Mouse (Mus musculus) T-helper 1 cell (primary cell): ENCODE results near the gene Chst15.

ENCODE experiments used
- in situ Hi-C: fragments of 300-600 bp; cut with MboI, MseI; formaldehyde crosslinking; loops from one replicate; pipeline ENCODE4 v1.15.1; 2025; ENCODE audit warnings: high pct_unique_total_duplicates

The Chst15 gene

DNA sequence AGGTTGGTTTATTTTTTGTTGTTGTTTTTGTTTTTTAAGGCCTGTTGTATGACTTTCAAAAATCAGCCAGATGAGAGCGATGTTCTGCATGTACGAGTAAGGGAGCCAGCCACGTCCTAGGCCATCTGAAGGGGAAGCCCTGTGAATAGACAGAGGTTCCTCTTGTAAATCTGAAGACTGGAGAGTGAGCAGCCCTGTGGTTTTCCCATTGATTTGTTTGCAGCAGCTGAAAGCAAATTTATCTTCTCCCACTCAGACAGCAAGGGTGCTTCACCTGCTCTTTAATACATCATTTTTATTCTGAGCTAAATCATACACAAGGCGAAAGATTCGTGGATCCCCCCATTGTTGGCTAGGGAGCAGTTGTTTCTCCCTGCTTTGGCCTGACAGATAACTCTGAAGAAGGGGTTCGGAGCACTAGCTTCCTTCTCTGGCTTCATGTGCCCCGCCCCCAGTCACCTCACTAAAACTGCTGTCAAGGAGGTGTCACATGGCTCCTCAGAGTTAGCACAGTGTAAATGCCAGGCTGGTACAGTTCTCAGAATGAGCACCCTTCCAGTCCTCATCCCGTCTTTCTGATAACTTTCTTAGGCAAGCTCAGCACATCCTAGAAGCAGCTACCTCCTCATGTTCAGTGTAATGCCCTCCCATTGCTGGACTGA lies 12.5 kb downstream of the Chst15 start:
- in situ Hi-C loops: no loop called here

DNA sequence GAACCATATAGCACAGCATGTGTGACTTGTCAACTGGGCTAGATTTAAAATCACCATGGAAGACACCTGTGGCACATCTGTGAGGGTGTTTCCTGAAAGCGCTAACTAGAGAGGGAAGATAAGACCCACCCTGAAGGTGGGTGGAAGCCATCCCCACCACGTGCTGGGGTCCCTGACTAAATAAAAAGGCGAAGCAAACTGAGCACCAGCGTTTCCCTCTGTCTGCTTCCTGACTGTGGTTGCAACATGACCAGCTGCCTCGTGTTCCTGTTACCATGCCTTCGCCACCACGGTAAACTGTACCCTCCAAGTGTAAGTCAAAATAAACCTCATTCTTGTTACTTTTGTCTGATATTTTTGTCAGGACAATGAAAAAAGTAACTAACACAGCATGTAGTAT lies 13.0 kb downstream of the Chst15 start:
- in situ Hi-C loops: no loop called here

DNA sequence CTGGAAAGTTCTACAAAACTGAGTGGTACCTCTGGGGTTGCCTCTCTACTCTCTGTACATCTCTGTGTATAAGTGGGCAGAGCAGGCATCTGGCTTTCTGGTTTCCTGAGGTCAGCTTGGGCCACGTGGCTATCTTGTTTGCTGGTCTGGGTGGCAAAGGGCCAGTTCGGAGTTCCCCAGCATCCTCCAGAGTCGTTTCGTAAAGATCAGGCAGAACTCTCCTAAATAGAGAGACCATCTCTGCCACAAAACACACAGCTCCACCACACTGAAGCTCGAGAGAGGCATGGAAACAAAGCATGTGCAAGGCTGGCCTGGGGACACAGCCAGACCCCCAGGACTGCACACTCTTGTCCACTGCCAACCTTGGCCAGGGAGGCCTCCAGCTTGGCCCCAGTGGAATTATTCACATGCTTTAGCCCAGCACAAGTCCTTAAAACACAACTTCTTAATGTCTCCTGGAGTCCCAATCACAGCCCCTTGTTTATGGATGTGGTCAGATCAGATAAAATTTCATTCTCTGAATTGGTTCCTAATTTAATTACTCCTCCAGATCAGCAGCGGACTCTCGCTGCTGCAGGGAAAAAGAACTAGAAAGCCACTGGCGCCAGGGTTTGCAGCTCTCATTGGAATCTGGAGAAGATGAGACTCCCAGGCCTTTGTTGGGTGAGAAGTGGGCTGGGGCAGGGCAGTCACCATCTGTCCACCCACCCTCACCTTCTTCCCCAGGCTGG lies 14.4 kb downstream of the Chst15 start:
- in situ Hi-C loops: no loop called here

DNA sequence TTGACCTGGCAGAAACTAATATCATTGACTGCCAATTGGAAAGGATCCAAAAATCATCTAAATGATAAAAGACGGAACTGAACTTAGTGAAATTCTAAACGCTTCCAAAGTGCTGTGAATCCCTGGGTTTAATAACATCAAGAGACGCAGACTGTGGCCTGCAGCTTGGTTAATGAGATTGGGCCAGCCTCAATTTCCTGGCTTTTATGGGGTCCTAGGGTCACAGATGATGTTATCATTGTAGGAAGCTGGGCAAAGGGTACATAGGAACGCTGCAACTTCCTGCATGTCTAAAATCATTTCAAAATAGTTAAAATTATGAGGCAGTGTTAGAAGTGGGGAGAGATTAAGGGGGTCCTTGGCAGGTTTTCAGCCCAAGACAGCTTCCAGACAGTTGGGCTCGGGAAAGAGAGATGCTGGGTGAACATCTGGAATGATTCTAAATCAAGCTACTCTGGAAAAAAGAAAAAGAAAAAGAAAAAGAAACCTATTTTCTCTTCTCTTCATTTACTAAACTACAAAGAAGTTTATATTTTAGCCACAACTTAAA lies 17.3 kb downstream of the Chst15 start:
- in situ Hi-C loops: no loop called here

DNA sequence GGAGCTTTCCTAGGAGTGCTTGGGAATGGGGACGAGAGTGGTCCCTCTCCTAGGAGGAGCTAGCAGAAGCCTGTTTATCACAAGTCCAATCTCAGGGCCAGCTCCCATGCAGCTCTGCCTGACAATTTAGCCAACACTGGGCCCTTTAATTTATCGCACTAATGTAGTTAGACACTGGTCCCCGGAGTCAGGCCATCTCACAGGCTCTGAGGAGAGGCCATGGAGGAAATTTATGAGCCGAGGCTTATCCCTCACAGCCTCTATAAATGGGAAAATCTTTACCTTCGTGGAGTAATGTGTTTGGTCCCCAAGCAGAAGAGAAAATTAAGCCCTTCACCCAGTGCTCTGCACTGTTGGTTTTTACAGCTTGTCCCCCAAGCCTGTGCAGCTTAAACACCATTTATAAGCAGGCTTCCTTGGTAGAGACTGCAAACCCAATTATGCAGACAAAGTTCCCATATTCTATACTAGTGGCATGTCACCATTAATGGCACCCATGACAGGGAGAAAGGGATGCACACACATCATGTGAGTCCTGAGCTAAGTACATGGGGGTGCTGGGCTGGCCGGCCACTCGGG lies 18.5 kb downstream of the Chst15 start:
- in situ Hi-C loops: no loop called here

DNA sequence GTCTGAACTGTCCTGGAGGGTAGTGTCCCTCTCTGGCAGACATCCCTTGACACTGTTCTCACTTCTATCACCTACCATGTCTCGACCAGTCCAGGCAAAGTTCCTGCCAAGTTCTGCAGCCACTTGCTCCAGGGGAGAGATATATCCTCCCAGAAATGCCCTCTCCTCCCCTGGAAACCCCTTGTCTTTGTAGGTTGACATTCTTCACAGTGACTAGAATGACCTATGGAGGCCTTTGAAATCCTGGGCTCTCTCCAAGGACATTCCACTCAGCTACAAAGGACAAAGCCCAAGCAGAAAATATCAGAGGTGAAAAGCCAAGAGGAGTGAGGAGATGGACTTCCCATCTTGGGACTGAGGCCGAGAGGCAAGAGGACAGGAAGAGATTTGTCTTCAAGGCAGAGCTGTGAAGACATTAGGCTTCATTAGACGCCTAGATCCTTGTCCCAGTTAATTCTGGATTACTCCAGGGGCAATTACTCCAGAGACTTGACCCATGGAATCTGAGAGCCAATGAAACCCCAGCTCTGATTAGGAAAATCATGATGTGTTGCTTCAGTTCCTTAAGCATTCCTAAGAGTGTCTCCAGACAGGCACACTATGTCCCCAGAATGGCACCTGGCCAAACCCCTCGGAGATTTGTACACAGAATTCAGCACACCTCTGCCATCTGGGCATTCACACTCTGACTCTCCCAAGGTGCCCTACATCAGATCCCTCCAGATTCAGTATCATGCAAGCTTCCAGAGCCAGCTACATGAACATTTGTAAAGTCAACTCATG lies 20.2 kb downstream of the Chst15 start:
- in situ Hi-C loops: no loop called here

DNA sequence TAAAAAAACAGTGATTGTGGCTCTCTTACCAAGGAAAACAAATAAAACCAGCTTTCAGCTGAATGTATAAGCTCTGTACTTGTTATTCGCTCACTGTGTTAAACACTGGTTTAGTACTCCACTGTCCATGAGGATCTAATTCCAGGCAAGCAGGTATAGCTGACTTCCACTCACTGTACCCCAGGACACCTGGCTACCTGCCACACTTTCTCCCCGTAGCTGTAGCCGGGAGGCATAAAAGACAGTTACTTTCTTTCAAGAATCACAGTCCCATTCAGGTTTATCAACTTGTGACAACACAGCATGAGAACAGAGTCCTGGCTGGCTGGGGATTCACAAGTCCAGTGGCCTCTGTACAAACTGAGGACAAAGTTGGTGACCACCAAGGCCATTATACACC lies 20.9 kb downstream of the Chst15 start:
- in situ Hi-C loops: no loop called here

DNA sequence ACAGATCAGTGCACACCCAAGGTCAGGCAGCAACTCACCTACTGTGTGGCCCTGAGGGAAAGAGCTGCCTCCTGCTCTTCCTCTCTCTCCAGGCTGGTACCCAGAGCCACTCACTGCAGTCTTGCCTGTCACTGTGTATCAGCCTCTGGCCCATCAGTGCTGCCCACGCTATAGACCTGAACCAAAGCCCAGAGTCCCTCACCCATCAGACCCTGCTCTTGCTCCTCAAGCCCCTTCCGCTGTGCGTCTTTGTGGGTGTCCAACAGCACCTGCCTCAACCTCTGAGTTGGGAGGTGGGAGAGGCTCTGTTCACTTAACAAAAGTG lies 29.7 kb downstream of the Chst15 start:
- in situ Hi-C loops: no loop called here

DNA sequence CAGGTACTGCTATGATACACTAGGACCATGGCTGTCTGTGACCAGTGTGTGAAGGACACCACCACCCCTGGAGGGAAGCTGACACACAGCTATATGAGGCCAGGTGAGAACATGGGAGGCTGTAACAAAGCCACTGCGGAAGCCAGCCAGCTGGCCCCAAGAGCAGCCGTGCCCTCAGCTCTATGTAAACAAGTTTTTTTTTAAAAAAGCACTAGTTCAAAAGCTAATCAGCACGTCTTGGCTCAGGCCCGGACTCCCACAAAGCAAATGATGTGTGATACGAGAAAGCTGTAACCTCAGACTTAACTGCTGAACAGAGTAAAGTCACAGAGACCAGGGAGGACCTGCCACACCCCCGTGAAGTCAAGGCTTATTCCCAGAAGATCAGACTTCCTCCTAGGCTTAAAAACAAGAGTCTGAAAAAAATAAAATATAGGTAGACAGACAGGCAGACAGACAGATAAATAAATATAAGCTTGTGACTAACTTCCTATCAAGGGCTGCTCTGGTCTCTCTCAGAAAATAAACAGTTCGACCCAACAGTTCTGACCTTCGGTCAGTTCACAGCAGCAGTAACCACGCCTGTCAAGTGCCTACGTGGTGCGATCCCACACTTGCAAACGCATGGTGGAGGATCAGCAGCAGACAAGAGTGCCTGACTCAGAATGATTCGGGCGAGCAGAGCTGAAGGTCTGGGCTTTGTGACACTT lies 30.2 kb downstream of the Chst15 start:
- in situ Hi-C loops: no loop called here

DNA sequence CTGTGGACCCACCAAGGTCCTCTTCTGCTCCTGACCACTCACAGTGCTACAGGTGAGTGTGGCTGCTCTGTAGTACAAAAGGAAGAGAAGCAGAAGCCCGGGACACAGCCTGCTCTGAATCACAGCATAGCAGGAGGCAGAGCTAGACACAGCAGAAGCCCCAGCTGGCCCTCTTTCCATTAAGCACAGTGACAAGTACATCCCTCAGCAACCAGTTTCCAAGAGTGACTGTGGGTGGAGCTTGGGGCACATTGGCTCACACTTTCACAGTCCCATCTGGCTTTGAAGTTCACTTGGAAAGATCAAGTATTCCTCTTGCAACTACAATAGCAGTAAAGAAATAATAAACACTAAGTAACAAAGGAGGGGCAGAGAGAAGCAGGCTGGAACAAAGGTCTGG lies 32.2 kb downstream of the Chst15 start:
- in situ Hi-C loops: no loop called here

DNA sequence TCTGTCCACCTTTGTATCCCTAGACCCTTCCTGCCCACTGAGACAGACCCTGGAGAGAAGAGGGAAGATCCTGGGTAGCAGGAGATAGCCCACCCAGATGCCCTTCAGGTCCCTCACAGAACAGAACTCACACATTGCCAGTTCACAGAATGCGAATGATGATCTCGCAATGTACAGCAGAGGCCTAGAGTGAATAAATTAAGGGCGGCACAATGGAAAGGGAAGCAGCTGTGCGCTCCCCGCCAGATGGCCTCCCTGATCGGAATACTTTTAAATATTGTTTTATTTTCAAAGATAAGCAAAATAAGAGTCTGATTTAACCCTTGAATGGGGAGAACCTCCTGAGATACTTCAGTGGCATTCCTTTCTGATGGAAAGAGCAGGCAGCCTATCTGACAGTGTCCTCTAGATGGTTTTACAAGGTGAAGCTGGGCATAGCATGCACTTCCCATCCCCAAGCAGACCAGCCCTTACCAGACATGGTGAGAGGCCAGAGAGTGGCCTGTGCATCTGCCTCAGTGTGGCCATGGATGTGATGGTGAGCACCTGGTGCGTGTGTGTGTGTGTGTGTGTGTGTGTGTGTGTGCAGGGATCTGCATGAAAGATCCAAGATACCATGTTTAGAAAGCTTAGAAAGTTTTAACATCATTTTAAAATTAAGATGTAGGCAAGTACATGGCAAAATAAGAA lies 32.8 kb downstream of the Chst15 start:
- in situ Hi-C loops: no loop called here

DNA sequence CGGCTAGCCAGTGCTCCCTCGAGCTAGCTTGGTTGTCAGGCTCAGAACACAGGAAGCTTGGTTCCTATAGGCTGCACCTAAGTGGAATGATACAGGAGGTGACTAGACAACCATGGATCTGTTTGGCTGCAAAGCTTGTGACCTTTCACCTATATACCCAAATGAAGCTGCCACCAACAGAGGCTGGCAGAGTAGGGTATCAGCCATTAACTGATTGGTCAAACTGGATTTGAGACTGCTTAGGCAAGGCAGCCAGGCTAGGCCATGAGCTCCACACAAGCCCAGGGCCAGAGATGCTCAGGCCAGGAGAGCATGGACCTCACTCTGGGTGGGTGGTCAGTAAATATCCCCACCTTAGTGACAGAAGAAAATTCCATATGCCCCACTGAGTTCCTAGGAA lies 34.5 kb downstream of the Chst15 start:
- in situ Hi-C loops: no loop called here

DNA sequence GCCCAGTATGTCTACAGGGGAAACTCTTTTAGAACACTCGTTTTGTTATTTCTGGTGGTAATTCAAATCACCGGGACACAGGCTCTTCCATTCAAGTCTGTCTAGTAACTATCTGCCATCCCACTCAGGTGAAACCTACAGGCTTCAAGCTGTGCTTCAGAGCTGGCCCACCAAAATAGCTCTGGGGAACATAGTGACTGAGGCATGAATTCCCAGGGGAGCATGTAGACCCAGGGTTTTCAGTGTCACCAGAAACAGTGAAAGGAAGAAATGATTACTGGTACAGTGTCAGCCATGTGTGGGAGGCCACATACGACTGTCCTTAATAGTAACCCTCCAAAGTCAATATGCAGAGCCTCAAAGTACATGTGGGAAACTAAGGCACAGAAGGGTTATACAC lies 34.9 kb downstream of the Chst15 start:
- in situ Hi-C loops: no loop called here

DNA sequence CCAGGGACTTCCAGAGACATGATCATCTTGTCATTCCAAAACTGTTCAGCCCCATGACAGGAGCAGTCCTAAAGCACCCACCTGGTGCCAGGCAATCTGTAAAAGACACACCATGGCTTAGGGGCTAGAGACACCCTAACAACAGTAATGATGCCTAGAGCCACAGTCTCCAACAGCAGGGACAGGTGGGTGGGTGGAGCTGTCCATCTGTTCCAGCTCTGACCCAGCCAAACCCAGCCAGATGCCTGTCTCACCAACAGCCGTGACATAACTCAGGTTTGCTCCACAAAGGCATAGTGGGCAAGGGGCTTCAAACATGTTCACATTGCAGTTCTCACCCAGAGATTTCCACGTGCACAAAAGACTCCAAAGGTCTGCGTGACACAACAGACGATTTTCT lies 35.3 kb downstream of the Chst15 start:
- in situ Hi-C loops: no loop called here

DNA sequence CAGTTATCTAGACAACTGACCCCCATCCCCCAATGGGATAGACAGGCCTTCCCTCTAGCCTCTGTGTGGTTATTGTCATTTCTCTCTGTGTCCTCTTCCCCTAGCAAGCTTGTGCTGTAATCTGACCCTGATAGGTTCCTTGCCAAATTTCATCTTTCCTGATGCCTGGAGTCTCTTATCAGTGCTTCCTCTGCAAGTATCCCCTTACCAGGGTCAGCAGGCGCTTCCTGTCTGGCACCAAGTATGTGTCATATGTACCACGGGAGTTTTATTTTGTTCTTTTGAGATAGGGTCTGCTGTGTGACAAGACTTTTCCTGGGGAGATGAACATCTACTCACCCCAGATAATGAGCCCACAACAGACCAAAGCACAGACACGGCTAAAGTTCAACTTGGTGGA lies 38.4 kb downstream of the Chst15 start:
- in situ Hi-C loops: no loop called here

DNA sequence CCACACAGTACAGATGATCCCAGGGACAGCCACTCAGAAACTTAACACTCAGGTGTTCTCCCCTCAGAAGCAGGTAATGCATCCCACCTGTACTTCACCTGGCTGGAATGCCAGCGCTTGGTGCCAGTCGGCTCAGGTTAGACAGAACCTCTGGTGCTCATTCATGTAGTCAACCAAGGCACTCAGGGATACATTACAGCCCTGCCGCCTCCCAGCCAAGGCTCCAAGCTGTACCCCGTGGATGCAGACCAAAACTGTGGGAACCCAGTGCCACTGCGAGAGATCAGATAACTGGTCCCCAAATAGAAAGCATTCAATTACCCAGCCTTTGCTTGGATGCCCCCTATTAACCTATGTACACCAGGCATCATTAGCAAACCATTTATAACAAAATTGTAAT lies 40.7 kb downstream of the Chst15 start:
- in situ Hi-C loops: no loop called here

DNA sequence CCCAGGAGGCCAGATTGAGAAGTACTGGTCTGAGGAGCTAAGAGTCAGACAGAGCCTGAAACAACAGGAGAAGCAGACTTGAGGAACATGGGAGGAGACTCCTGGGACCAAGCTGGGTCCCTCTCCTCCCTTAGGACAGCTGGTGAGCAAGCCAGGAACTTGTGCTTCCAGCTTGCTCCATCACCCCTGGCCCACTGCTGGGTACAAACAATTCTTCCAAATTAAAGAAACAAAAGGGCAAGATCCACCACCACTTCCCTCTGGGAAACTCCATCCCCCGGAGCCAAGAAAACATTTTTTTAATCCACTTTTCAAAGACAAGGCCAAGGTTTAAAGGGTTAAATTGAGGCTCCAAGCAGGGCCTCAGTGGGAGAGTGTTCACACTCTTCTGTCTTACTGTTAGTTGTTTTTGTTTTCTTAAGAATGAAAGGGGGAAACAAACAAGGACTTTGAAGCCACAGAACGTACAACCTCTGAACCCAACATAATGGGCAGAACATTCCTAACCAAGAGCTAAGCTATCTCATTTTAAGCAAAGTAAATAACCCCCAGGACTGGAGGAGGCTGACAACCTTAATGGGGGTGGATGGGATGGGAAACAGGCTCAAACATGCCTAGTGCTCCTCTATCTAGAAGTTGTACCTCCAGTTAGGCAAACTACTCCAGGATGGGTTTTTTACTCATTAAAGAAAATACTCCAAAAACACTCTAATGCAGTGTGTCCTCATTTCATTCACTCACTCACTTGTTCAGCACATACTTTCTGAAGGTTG lies 43.1 kb downstream of the Chst15 start:
- in situ Hi-C loops: no loop called here

DNA sequence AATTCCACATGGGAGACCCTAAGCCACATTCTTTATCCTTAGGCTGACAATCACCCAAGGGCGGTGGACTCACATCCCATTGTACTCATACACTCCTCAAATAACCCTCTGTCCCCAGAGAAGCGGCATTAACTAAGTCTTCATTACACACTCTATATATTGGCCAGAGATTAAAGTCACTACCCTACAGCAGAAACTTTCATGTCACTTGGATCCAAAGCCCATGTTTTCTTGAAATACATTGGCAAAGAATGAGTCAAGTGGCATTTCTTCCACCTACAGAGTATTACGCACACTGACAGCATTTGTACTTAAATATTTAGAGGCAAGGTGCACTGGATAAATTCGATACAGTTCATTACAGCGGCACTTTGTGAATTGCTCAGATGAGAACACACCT lies 44.0 kb downstream of the Chst15 start:
- in situ Hi-C loops: no loop called here

DNA sequence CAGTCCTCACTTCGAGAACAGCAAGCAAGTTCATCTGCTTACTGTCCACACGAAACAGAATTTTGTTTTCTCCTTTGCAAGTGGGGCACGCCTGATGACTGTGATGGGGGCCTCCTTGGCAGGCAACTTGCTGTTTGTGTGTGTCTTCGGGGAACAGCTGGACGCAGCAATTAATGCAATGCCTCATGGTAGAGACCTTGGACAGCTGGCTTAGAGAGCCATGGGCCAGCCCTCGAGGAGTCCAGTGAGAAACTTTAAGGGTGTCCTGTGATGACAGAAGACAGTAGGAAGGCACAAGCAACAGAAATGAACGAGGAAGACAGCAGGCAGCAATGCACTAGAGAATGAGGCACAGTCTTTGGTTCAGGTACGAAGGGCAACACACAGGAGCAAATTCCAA lies 46.7 kb downstream of the Chst15 start:
- in situ Hi-C loops: no loop called here

DNA sequence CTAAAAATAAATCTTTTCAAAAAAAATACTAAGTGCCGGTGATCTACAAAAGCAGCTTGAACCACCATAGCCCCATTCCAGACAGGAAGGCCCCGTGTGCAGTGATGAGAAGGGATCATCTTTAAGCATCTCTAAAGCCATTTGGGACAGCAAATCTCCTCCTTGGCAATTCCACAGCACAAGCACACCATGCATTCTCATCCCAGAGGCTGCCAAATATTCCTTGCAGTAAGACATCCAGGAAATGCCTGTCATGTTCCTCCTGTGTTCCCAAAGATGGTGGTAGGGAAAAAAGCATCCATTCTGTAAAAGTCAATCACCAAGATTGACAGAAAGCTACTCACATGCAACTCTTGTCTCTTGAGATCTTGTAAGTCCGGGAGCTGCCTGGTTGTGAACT lies 47.4 kb downstream of the Chst15 start:
- in situ Hi-C loops: loop anchor here (10.0 kb wide), 1 partner anchor 1845 kb away; no protein-coding TSS in a partner anchor
